Mouse (Mus musculus) thymus, postnatal 4 days (tissue): Measurements from ENCODE around the gene Qrich1.
A peak's percentile ranks its signal among the peaks of the same experiment; 100 is the strongest.

Experiments used
- DNase-seq: peaks from one replicate; pipeline ENCODE4 v3.0.0; 2021

The Qrich1 gene

DNA sequence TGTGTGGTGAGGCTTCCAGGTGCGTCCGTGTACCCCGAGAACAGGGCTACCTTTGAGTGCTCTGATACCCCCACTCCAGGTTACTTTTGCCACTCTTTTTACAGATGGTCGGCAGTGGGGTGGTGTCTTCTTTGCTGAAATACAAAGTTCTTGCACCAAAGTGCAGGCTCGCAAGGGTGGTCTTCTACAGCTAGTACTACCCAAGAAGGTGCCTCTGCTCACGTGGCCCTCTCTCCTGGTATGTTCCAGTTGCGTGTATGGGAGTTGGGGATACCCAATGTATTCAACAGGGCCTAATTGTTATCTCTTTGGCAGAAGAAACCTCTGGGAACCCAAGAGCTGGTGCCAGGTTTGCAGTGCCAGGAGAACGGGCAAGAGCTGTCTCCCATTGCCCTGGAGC is 23.4 kb upstream of the Qrich1 start:
- DNase-seq: no peak

GRCm38 (mm10) chr9:108494146-108494825 is 22.3 kb upstream of the Qrich1 start:
- no peak for DNase-seq

DNA sequence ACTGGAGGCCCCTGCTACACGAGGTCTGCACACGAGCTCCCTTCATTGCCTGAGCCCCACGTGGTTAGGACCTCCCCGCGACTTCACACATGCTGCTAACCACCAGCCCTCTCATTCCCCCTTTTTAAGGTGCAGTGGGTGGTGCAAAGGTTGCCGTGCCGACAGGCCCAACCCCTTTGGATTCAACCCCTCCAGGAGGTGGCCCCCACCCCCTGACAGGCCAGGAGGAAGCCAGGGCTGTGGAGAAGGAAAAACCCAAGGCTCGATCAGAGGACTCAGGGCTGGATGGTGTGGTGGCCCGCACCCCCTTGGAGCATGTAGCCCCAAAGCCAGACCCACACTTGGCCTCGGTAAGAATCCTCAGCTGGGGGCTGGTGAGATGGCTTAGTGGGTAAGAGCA is 21.7 kb upstream of the Qrich1 start:
- DNase-seq: no peak

GRCm38 (mm10) chr9:108499231-108499630 is 17.4 kb upstream of the Qrich1 start:
- no peak for DNase-seq

GRCm38 (mm10) chr9:108499943-108500342 is 16.7 kb upstream of the Qrich1 start:
- no peak for DNase-seq

DNA sequence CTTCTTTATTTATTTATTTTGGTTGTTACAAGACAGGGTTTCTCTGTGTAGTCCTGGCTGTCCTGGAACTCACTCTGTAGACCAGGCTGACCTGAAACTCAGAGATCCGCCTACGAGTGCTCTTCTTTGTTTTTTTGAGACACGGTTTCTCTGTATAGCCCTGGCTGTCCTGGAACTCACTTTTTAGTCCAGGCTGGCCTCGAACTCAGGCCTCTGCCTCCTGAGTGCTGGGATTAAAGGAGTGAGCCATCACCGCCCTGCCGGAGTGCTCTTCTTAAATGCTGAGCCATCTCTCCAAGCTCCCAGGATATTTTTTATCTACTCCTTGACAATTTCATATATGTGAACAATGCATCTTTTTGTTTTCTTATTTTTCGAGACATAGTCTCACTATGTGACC is 9.7 kb upstream of the Qrich1 start:
- DNase-seq: no peak

- peak; percentile 96 for DNase-seq
These were observed 8.8 kb upstream of the Qrich1 start, which contains the start of gene Qars for GRCm38 (mm10) chr9:108507619-108508434. TSS of gene Qars (plus strand) at chr9:108507706.

DNA sequence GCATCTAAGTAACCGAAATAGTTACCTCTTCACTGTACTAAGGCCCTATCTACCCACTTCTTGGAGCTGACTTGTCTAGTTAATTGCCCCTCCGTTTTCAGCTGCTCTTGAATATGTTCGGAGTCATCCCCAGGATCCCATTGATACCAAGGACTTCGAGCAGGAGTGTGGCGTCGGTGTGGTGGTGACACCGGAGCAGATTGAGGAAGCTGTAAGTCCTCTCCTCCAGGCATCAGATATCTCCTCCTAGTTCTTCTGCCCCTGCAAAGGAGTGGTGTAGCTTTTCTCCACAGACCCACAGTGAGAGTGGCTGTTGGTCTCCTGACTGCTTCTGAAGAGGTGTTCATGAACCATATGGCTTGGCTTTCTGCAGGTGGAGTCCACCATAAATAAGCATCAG is 7.8 kb upstream of the Qrich1 start:
- DNase-seq: no peak

DNA sequence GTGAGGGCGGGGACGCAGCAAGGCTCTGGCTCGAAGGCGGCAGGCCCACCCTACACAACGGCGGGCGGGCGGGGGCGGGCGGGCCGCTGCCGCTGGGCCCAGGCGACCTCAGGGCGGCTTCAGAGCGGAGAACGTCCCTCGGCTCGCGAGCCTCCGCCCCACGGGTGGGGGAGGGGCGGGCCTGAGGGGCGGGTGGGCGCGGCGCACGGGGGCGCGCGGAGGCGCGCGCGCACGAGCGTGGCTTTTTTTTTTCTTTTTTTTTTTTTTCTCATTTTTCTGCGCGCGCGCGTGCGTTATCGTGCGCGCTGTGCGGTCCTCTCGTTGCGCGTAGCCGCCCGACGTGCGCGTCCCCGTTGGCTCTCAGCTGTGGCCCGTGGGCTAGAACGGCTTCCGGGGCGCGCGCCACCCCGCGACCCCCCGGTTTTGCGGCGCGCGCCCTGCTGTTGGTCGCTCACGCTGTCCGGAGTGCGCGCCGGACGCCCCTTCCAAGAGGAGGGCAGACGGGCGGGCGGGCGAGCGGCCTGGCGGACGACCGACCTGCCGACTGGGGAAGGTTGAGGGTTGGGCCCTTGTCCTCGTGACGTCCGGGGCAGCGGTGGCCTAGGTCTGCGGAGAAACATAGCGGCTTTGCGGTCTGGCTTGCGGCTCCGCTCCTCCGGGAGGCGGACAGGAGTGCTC is 786 bp downstream of the Qrich1 start:
- peak; percentile 95 for DNase-seq

DNA sequence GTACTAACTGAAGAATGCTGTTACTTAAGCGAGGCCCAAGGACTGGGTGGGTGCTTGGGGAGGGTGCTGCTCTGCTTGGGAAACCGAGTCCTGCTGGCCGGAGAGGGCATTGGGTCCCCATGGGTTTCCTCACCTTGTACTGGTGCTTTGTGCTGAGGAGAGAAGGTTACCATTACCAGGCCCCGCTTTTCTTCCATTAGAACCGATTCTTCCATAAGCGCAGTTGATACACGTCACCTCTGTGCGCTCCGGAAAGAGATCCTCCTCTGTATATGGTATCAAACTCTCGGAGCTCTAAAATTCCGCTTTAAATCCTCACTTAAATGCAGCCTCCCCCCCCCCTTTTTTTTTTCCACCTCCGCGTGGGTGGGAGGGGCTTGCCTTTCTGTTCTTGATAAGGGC is 1.3 kb downstream of the Qrich1 start:
- DNase-seq: no peak

GRCm38 (mm10) chr9:108521604-108522003 is 5.0 kb downstream of the Qrich1 start:
- DNase-seq: no peak

DNA sequence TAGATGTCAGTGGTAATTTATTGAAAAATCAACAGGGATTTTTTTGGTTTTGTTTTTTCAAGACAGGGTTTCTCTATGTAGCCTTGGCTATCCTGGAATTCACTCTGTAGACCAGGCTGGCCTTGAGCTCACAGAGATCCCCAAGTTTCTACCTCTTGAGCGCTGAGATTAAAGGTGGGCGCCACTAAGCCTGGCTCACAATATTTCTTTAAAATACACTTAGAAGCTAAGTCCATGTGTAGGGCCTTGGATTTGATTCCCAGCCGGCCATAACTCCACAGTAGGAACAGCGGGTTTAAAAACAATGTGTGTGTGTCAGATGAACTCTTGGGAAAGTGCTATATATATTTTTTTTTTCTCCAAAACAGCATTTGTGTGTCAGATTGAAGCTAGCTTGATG is 6.7 kb downstream of the Qrich1 start:
- no peak for DNase-seq

DNA sequence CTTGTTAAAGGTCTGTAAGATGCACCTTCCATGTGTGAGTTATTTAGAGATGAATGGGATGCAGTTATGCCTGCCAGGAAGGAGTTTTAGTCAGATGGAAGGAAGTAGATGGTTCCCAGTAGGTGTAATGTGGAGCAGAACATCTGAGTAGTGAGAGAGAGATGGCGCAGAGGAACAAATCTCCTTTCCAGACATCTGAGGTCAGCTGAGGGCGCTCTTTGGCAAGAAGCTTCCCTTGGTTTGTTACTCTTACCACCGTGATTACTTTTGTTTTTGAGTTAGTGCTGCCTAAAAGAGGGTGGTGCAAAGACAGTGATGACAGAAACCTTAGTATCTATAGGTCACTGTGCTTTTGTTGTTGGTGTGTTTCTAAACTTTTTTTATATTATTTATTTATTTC is 8.8 kb downstream of the Qrich1 start:
- no peak for DNase-seq

GRCm38 (mm10) chr9:108530954-108531353 is 14.3 kb downstream of the Qrich1 start:
- no peak for DNase-seq

GRCm38 (mm10) chr9:108531496-108531895 is 14.9 kb downstream of the Qrich1 start:
- DNase-seq: no peak

- no peak for DNase-seq
These were observed 24.2 kb downstream of the Qrich1 start for GRCm38 (mm10) chr9:108540846-108541245.

GRCm38 (mm10) chr9:108545986-108546385 is 29.4 kb downstream of the Qrich1 start:
- DNase-seq: no peak

GRCm38 (mm10) chr9:108546875-108547274 is 30.3 kb downstream of the Qrich1 start:
- no peak for DNase-seq

GRCm38 (mm10) chr9:108559169-108559568 is 42.6 kb downstream of the Qrich1 start:
- no peak for DNase-seq

- DNase-seq: peak; percentile 94
These were observed 43.7 kb downstream of the Qrich1 start, which contains the start of gene Impdh2 for GRCm38 (mm10) chr9:108560227-108560841. TSS of gene Impdh2 (plus strand) at chr9:108560286.

DNA sequence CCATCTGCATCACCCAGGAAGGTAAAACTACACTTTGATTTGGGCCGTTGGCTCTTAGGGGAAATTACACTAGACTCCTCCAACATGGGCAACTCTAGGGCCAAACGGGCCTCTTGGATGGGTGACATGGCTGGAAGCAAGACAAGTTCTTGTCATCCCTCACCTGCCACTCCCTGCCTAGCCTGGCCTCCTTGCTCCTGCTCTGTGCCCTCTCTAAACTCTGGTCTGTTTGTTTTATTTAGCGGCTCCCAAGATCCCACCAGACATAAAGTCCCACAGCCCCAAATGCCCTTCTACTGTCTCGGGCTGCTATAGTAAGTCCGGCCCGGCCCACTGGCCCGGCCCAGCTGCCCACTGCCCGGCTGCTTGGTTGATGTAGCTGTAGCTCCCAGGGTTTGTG is 47.1 kb downstream of the Qrich1 start:
- DNase-seq: no peak

DNA sequence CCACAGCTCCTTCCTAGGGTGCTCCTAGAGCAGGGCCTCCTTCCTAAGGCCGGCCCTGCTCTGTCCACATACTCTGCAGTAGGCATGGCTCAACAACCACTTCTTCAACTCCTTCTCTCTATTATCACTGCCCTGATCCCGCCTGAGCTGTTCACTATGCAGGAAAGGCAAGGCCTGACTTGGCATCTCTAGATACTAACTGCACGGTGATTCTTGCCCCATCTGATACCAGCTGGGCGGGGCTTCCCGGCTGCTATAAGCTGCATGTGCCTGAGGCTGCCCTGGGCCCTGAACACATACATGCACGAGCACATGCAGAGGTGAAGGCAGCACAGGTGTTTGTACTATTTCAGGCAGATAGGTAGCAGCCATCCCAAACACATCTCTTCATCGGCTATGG is 47.5 kb downstream of the Qrich1 start:
- DNase-seq: no peak
